Mouse (Mus musculus) ES-Bruce4 (cell line): ENCODE results near the gene Gpr157.

Source experiments
- CTCF ChIP-seq: IDR thresholded peaks from one replicate; pipeline ENCODE4 v1.8.1; 2011; ENCODE audit warnings: low read depth, low read length
- POLR2A ChIP-seq: IDR thresholded peaks from one replicate; pipeline ENCODE4 v1.8.1; 2011; ENCODE audit warnings: low read length; ENCODE audit not compliant: insufficient read depth

DNA sequence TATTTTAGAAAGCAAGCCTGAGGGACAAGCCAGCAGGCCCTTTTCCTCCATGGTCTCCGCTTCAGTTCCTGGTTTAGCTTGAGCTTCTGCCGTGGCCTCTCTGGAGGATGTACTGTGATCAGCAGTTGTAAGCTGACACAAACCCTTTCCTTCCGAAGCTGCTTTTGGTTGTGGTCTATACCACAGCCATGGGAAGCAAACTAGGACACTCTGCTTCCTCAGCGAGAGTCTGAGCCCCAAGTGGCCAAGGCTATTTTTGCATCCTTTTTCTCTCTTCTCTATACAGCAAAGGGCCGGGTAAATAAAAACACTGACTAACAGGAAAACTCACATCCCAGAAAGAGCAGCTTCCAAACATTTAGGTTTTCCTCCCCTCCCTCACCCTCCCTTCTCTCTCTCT is 30.1 kb downstream of the Gpr157 start:
- TF ChIP-seq CTCF, result no peak
- TF ChIP-seq POLR2A, result no peak
